Mouse (Mus musculus) mouse embryonic stem cell (cell line): Measurements from ENCODE around the gene Tbc1d15.

Experiments
- in situ Hi-C, 2 experiments: fragments of 300-500 bp; cut with MboI; formaldehyde crosslinking; loops; 1 replicate in 1 of 2; 3 replicates in 1 of 2; pipeline ENCODE4 v1.14.3; 2019 to 2020; ENCODE audit warnings: low sequenced_read_pairs in 2 of 2, low pct_unique_long_range_greater_than_20kb in 1 of 2, mixed read lengths in 1 of 2; ENCODE audit not compliant: unreplicated experiment in 1 of 2

Tbc1d15 gene

GRCm38 (mm10) chr10:115250235-115251087, 806 bp downstream of the Tbc1d15 start:
- in situ Hi-C loops, result no loop called here

GRCm38 (mm10) chr10:115248041-115248440, 3.2 kb downstream of the Tbc1d15 start:
- in situ Hi-C loops, result no loop called here

GRCm38 (mm10) chr10:115245488-115245887, 5.8 kb downstream of the Tbc1d15 start:
- in situ Hi-C loops, result no loop called here

GRCm38 (mm10) chr10:115241082-115241595, 10.1 kb downstream of the Tbc1d15 start:
- in situ Hi-C loops, result no loop called here

GRCm38 (mm10) chr10:115237931-115238330, 13.3 kb downstream of the Tbc1d15 start:
- in situ Hi-C loops, result no loop called here

GRCm38 (mm10) chr10:115236733-115237132, 14.5 kb downstream of the Tbc1d15 start:
- in situ Hi-C loops, result no loop called here

- in situ Hi-C loops, result no loop called here
These were observed 15.8 kb downstream of the Tbc1d15 start for GRCm38 (mm10) chr10:115235501-115235900.

GRCm38 (mm10) chr10:115233798-115234197, 17.5 kb downstream of the Tbc1d15 start:
- in situ Hi-C loops, result no loop called here

GRCm38 (mm10) chr10:115232513-115232912, 18.8 kb downstream of the Tbc1d15 start:
- in situ Hi-C loops, result no loop called here

- in situ Hi-C loops, result no loop called here
These were observed 22.2 kb downstream of the Tbc1d15 start for GRCm38 (mm10) chr10:115229023-115229422.

GRCm38 (mm10) chr10:115226586-115226985, 24.7 kb downstream of the Tbc1d15 start:
- in situ Hi-C loops, result no loop called here

GRCm38 (mm10) chr10:115223845-115224244, 27.4 kb downstream of the Tbc1d15 start:
- in situ Hi-C loops, result no loop called here

- in situ Hi-C loops, result no loop called here
These were observed 38.2 kb downstream of the Tbc1d15 start for GRCm38 (mm10) chr10:115212916-115213580.

GRCm38 (mm10) chr10:115205825-115206224, 45.4 kb downstream of the Tbc1d15 start:
- in situ Hi-C loops, result no loop called here

GRCm38 (mm10) chr10:115205284-115205683, 46.0 kb downstream of the Tbc1d15 start:
- in situ Hi-C loops, result no loop called here

GRCm38 (mm10) chr10:115191214-115191613, 60.1 kb downstream of the Tbc1d15 start:
- in situ Hi-C loops, result loop anchor here in 1 of 2 experiments (10.0 kb wide), 1 partner anchor 124 kb away; the partner anchor contains the start of gene Rab21

GRCm38 (mm10) chr10:115187390-115187789, 63.9 kb downstream of the Tbc1d15 start:
- in situ Hi-C loops, result no loop called here

- in situ Hi-C loops, result no loop called here
These were observed 66.6 kb downstream of the Tbc1d15 start, which contains the start of gene Tph2 for GRCm38 (mm10) chr10:115184697-115185096. TSS of gene Tph2 (minus strand) at chr10:115185022.

GRCm38 (mm10) chr10:115181034-115181433, 70.2 kb downstream of the Tbc1d15 start:
- in situ Hi-C loops, result no loop called here
